Mouse (Mus musculus) yolk sac, embryonic 10.5 days (tissue): ENCODE data around the gene Tspan31.

Experiments
- DNase-seq: peaks from one replicate; pipeline ENCODE4 v3.0.0-alpha.2; 2017; ENCODE audit warnings: low spot score

The Tspan31 gene

GRCm38 (mm10) chr10:127041774-127042338 is 28.2 kb downstream of the Tspan31 start:
- peak; percentile 95 for DNase-seq

- DNase-seq: no peak
Observed at GRCm38 (mm10) chr10:127041274-127041766, 28.7 kb downstream of the Tspan31 start, which contains the start of the genes Mettl1 and Eef1akmt3. Gene Mettl1, plus strand, starts transcription at chr10:127041414. Gene Eef1akmt3, minus strand, starts transcription at chr10:127041513.

- no peak for DNase-seq
Observed at GRCm38 (mm10) chr10:127040569-127041214, 29.4 kb downstream of the Tspan31 start.

GRCm38 (mm10) chr10:127037641-127038040 is 32.4 kb downstream of the Tspan31 start:
- DNase-seq: no peak

- peak; percentile 45 for DNase-seq
Observed at GRCm38 (mm10) chr10:127036273-127036672, 33.8 kb downstream of the Tspan31 start.

GRCm38 (mm10) chr10:127033301-127033741 is 36.7 kb downstream of the Tspan31 start:
- peak; percentile 55 for DNase-seq

- peak; percentile 85 for DNase-seq
Observed at GRCm38 (mm10) chr10:127030336-127031296, 39.4 kb downstream of the Tspan31 start, which contains the start of gene Tsfm. Gene Tsfm, minus strand, starts transcription at chr10:127030840.

GRCm38 (mm10) chr10:127018422-127018821 is 51.6 kb downstream of the Tspan31 start:
- no peak for DNase-seq
